In genomic region chr9:35175251-35176123, GRCm38 (mm10) we compare ENCODE assay signal across 8 mouse cellular contexts. TPM values are rescaled to one million over a fixed set of nuclear protein-coding genes. Genes with fewer than 3 reads are reported as not detected.
DNase-seq lines count a peak whose midpoint lies in the region; ATAC-seq and TF ChIP-seq lines count a peak whose summit lies in the region.

Gene Dcps, minus strand, starts transcription at chr9:35176061.

- peak within 1 kb of the TSS; percentile 91 for H3K27ac ChIP-seq in gastrocnemius, adult 2 months
- peak within 1 kb of the TSS; percentile 93 for H3K27ac ChIP-seq in hindbrain, postnatal 0 days
- peak within 1 kb of the TSS; percentile 98 for H3K27ac ChIP-seq in left cerebral cortex, adult 2 months

- peak; percentile 98 for ATAC-seq in common myeloid progenitor, adult 5-6 weeks (replicated peaks; ENCODE audit: low read depth, poor library complexity, severe bottlenecking)
- peak; percentile 98 for ATAC-seq in hindbrain, postnatal 0 days
- peak; percentile 100 for ATAC-seq in megakaryocyte, adult 5-6 weeks (ENCODE audit: poor library complexity, severe bottlenecking)

- peak within 1 kb of the TSS; percentile 90 for H3K4me3 ChIP-seq in gastrocnemius, adult 2 months
- H3K4me3 ChIP-seq in hindbrain, postnatal 0 days (ENCODE audit: low read length) = peak within 1 kb of the TSS; percentile 73
- peak within 1 kb of the TSS; percentile 72 for H3K4me3 ChIP-seq in left cerebral cortex, adult 2 months

- no peaks in the 10 kb centered on the region for H3K9me3 ChIP-seq in hindbrain, postnatal 0 days (ENCODE audit: low read length)

- peak; percentile 31 for TF ChIP-seq CTCF in gastrocnemius, adult 2 months (IDR thresholded peaks at IDR 0.05)
- TF ChIP-seq CTCF in hindbrain, postnatal 0 days (IDR thresholded peaks at IDR 0.05; ENCODE audit: low read depth) = peak; percentile 58; the same call in 1 of the 2 replicates
- no peak for TF ChIP-seq CTCF in left cerebral cortex, adult 2 months (IDR thresholded peaks at IDR 0.05)

- peak; percentile 94 for DNase-seq in ZHBTc4 (ENCODE audit: low read depth, low spot score)
- peak; percentile 95 for DNase-seq in gastrocnemius, adult 2 months
- DNase-seq in hindbrain, postnatal 0 days (ENCODE audit: low spot score) = peak; percentile 97
- DNase-seq in left cerebral cortex, adult 2 months (ENCODE audit: extremely low spot score in 1 of 2, low spot score in 2 of 2) = peak; percentile 96 to 97
- peak; percentile 98 for DNase-seq in right cerebral cortex, adult 2 months (ENCODE audit: low spot score in 2 of 2)
- peak; percentile 92 for DNase-seq in urinary bladder, postnatal 14 days (ENCODE audit: low spot score)

- peak within 1 kb of the TSS; percentile 94 for H3K4me2 ChIP-seq in hindbrain, postnatal 0 days (ENCODE audit: low read depth, low read length)

- no peaks in the 10 kb centered on the region; the same call in 1 of the 2 replicates for H3K36me3 ChIP-seq in hindbrain, postnatal 0 days (ENCODE audit: insufficient read depth, low read length)

- H3K4me1 ChIP-seq in hindbrain, postnatal 0 days (ENCODE audit: insufficient read depth, low read length) = peaks cover 9% of the 10 kb centered on the region; the same call in 1 of the 2 replicates

- no peaks in the 10 kb centered on the region for H3K27me3 ChIP-seq in hindbrain, postnatal 0 days (ENCODE audit: insufficient read depth, low read length)

- intact Hi-C loops in gastrocnemius, adult 2 months (cut with DNase I) = no loop called here
- intact Hi-C loops in left cerebral cortex, adult 2 months (cut with DNase I) = loop anchor here (2.0 kb wide), 1 partner anchor 35 kb away; the partner anchor contains the start of gene Foxred1

- WGBS in hindbrain, postnatal 0 days = under 1% methylated on average over 38 of the region's 38 CpGs

- peak within 1 kb of the TSS; percentile 60 for H3K9ac ChIP-seq in hindbrain, postnatal 0 days (replicated peaks; ENCODE audit: low read length)

RNA-seq across cellular contexts. Expression of gene Dcps, which starts in this region (rescaled TPM):
- 64.0 and 71.4 TPM in 2 replicates for total RNA-seq in common myeloid progenitor, adult 5-6 weeks (2017)
- total RNA-seq in gastrocnemius, adult 2 months (2021) = 1 to 10 TPM; 7.7 to 8.4 TPM
- 31.9 and 48.5 TPM in 2 replicates for total RNA-seq in hindbrain, postnatal 0 days (2014; rRNA removed)
- 53.3 and 55.3 TPM in 2 replicates for polyA plus RNA-seq in hindbrain, postnatal 0 days (2015; fragmentation: Nextera tagmentation; extraction: Ambion mirVana)
- 10 to 100 TPM; 17.5 to 17.7 TPM for total RNA-seq in left cerebral cortex, adult 2 months (2021)
- total RNA-seq in megakaryocyte, adult 5-6 weeks (2015) = 32.2 and 41.6 TPM in 2 replicates
- total RNA-seq in megakaryocyte, adult 5-6 weeks (2017) = 33.7 and 38.0 TPM in 2 replicates

Comparison
In these comparisons a context has a peak if more than half of its experiments do, and no peak if none do; other contexts are left out.
1. Peak in every context shown above with its lines: DNase-seq, ATAC-seq, H3K4me3 ChIP-seq and H3K27ac ChIP-seq.